Mouse (Mus musculus) erythroblast, embryonic 14.5 days (primary cell): Measurements from ENCODE around the gene Ror1. TPM values are rescaled to one million over a fixed set of nuclear protein-coding genes. Genes with fewer than 3 reads are reported as not detected.

Experiments used
- H3K27me3 ChIP-seq: 2 replicates; pipeline ENCODE4 v1.6.1; 2012; ENCODE audit warnings: inconsistent platforms; ENCODE audit not compliant: control insufficient read depth
- H3K36me3 ChIP-seq: 2 replicates; pipeline ENCODE4 v1.6.1; 2012; ENCODE audit warnings: mild to moderate bottlenecking, inconsistent platforms; ENCODE audit not compliant: control insufficient read depth
- H3K4me1 ChIP-seq: 2 replicates; pipeline ENCODE4 v1.6.1; 2012; ENCODE audit warnings: inconsistent platforms; ENCODE audit not compliant: control insufficient read depth
- H3K4me3 ChIP-seq: replicated peaks from 2 replicates; pipeline ENCODE3; 2012; ENCODE audit warnings: moderate library complexity, mild to moderate bottlenecking, inconsistent platforms
- H3K9me3 ChIP-seq: 2 replicates; pipeline ENCODE4 v1.6.1; 2012; ENCODE audit warnings: low read length, inconsistent platforms, mixed read lengths; ENCODE audit not compliant: control insufficient read depth
- GATA1 ChIP-seq: IDR thresholded peaks from 2 replicates; pipeline ENCODE4 v1.6.1; 2012; ENCODE audit warnings: low read length, inconsistent platforms, mixed read lengths
- TAL1 ChIP-seq: IDR thresholded peaks from 3 replicates; pipeline ENCODE4 v1.6.1; 2012; ENCODE audit warnings: low read length, inconsistent platforms, mixed read lengths
- polyA plus RNA-seq: library from polyadenylated mRNA; stranded (reverse); fragments of >175 nt; gene quantifications from 2 replicates; pipeline ENCODE4 v1.2.3, GENCODE M21; 2012

Ror1 gene
- polyA plus RNA-seq, 1 experiment = not detected

DNA sequence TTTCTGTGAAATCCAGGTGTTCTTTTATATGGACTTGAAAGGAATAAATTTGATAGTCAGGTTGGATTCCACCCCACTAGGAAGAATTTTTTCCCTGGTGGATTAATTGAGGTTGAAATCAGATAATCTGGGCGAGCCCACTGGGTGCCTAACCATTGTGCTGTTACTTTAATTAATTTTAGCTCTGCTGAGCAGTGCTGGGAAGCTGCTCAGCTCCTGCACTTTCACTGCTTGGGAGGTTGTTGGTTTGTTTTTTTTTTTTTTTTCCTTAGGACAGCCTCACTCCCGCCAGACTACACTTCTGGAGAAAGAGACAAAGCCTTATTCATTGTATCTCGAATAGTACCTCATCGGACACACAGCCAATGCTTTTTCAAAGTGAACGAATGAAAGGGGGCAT is 75.2 kb downstream of the Ror1 start:
- Histone ChIP-seq H3K27me3 (no peaks in the 10 kb centered on the region), H3K36me3 (no peaks in the 10 kb centered on the region), H3K4me3 (no peak overlapping the region), H3K4me1 (no peaks in the 10 kb centered on the region), H3K9me3 (no peaks in the 10 kb centered on the region)
- TF ChIP-seq TAL1 (no peak), GATA1 (no peak)

- Histone ChIP-seq H3K27me3 (no peaks in the 10 kb centered on the region), H3K9me3 (no peaks in the 10 kb centered on the region), H3K4me1 (no peaks in the 10 kb centered on the region), H3K36me3 (no peaks in the 10 kb centered on the region), H3K4me3 (no peak overlapping the region)
- TF ChIP-seq TAL1 (no peak), GATA1 (no peak)
Observed at GRCm38 (mm10) chr4:100171483-100171898, 75.9 kb downstream of the Ror1 start.

DNA sequence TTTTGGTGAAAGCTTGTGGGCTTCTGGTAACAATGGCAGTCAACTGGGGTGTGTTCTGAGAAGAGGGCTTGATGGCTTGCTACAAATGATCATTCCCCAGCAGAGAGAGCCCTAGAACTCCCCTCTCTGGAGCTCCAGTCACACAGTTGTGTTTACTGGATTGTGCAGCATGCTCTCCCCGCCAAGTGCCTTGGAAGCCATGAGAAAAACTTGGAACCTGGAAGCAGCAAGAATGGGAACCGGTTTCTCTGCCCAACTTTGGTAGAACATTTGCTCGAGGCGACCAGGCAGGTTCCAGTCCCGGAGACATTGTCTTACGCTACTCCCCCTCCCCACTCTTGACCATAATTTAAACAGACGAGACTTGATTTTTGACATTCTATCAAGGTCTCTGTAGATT is 80.0 kb downstream of the Ror1 start:
- H3K4me1 ChIP-seq = no peaks in the 10 kb centered on the region
- H3K9me3 ChIP-seq = no peaks in the 10 kb centered on the region

GRCm38 (mm10) chr4:100178316-100178715 is 82.7 kb downstream of the Ror1 start:
- no peaks in the 10 kb centered on the region for H3K36me3 ChIP-seq
- H3K9me3 ChIP-seq = no peaks in the 10 kb centered on the region
- H3K27me3 ChIP-seq = no peaks in the 10 kb centered on the region
- H3K4me3 ChIP-seq = no peak overlapping the region
- no peak for TF ChIP-seq TAL1
- TF ChIP-seq GATA1 = no peak
- no peaks in the 10 kb centered on the region for H3K4me1 ChIP-seq

More for the DNA sequence above, 80.0 kb downstream of the Ror1 start:
- H3K4me3 ChIP-seq = no peak overlapping the region
- H3K36me3 ChIP-seq = no peaks in the 10 kb centered on the region
- no peak for TF ChIP-seq TAL1
- no peak for TF ChIP-seq GATA1
- no peaks in the 10 kb centered on the region for H3K27me3 ChIP-seq

DNA sequence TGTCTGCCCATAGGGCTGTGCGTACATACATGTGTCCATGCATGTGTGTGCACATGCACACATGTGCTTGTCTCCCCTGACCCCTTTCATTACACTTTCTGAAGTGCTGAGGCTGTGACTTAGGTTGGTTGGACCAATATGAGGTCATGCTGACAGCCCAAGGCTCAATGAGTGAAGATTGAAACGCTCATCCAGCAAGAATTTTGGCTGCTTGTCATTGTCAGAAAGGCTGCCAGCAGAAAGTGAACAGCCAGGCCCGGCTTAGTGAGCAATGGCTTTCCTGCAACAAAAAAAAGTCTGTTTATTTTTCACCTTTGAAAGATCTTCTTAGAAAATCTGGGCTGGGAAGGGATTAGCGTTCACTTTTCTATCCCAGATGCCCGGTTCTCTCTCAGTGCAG is 86.1 kb downstream of the Ror1 start:
- Histone ChIP-seq H3K9me3 (no peaks in the 10 kb centered on the region), H3K36me3 (no peaks in the 10 kb centered on the region), H3K27me3 (no peaks in the 10 kb centered on the region), H3K4me3 (no peak overlapping the region), H3K4me1 (no peaks in the 10 kb centered on the region)
- TF ChIP-seq GATA1 (no peak), TAL1 (no peak)

GRCm38 (mm10) chr4:100186781-100187180 is 91.2 kb downstream of the Ror1 start:
- no peaks in the 10 kb centered on the region for H3K36me3 ChIP-seq
- TF ChIP-seq TAL1 (no peak), GATA1 (no peak)
- H3K27me3 ChIP-seq = no peaks in the 10 kb centered on the region
- H3K4me1 ChIP-seq = no peaks in the 10 kb centered on the region
- H3K4me3 ChIP-seq = no peak overlapping the region
- no peaks in the 10 kb centered on the region for H3K9me3 ChIP-seq

- TF ChIP-seq GATA1 (no peak), TAL1 (no peak)
- Histone ChIP-seq H3K9me3 (no peaks in the 10 kb centered on the region), H3K36me3 (no peaks in the 10 kb centered on the region), H3K4me3 (no peak overlapping the region), H3K4me1 (no peaks in the 10 kb centered on the region), H3K27me3 (no peaks in the 10 kb centered on the region)
Observed at GRCm38 (mm10) chr4:100187563-100188200, 92.1 kb downstream of the Ror1 start.

DNA sequence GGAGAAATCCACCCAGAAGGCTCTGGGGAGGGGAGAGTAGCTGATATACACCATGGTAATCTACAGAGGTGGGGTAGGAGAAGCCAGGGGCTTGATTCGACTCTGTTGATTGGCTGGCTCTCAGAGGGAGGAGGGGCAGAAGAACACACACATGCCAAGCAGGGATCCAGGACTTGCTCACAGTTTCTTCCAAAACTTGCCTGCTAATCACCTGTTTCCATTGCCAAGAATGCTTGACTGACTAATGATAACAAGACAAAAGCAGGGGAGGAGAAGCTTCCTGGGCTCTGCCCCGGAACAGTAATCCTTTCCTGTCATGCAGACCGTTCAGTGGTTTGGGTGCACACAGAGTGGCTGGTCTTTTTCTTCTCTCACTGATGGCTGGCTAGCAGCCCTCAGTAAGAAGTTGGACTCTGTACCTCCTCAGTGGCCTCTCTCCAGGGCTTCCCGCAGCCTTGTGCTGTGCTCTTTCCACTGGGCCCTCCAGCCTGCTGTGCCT is 92.7 kb downstream of the Ror1 start:
- Histone ChIP-seq H3K9me3 (no peaks in the 10 kb centered on the region), H3K27me3 (no peaks in the 10 kb centered on the region), H3K4me1 (no peaks in the 10 kb centered on the region), H3K4me3 (no peak overlapping the region), H3K36me3 (no peaks in the 10 kb centered on the region)
- no peak for TF ChIP-seq GATA1
- no peak for TF ChIP-seq TAL1

DNA sequence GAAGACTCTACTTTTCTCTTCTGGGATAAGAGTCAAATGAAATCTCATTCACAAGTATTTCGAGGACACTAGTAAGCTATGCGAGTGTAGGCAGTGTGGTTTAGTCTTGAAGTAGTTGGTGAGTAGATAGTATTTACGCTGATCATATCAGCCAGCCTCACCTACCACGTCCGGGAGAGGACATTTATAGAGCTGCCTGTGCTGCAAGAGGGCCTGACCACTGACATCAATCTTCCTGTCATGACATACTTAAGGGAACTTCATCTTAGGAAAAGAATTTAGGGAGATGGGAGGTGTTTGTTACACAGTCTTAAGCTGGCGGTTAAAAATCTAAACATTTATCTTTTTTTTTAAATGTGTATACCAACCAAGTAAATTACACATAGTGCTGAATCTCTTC is 95.9 kb downstream of the Ror1 start:
- no peak for TF ChIP-seq TAL1
- no peak for TF ChIP-seq GATA1
- no peaks in the 10 kb centered on the region for H3K27me3 ChIP-seq
- H3K4me3 ChIP-seq = no peak overlapping the region
- H3K36me3 ChIP-seq = no peaks in the 10 kb centered on the region
- H3K4me1 ChIP-seq = no peaks in the 10 kb centered on the region
- no peaks in the 10 kb centered on the region for H3K9me3 ChIP-seq

DNA sequence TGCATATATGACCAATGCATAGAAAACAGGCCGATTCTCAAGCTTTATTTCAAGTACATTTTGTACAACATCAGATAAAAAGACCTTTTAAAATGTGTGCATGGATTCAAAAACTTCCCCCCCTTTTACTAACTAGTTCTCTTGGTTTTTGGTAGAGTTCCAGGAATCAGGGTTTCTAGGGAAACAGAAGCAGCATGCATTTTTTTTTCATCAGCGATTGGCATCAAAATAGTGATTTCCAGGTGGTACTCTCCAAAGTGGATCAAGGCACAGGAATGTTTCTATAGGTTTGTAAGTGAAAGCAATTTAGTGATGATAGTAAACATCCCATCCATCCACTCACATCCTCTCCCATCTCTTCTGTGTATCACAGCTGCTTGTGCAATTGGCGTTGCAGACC is 98.5 kb downstream of the Ror1 start:
- Histone ChIP-seq H3K36me3 (no peaks in the 10 kb centered on the region), H3K4me1 (no peaks in the 10 kb centered on the region), H3K4me3 (no peak overlapping the region), H3K9me3 (no peaks in the 10 kb centered on the region), H3K27me3 (no peaks in the 10 kb centered on the region)
- TF ChIP-seq TAL1 (no peak), GATA1 (no peak)
